Mouse (Mus musculus) thymus, postnatal 10 days (tissue): ENCODE results near the gene Zbtb48.
A peak's percentile ranks its signal among the peaks of the same experiment; 100 is the strongest.

ENCODE experiments used
- DNase-seq, 2 experiments: peaks; one replicate each; pipeline ENCODE4 v3.0.0; 2021; ENCODE audit warnings: low spot score in 2 of 2

The Zbtb48 gene

DNA sequence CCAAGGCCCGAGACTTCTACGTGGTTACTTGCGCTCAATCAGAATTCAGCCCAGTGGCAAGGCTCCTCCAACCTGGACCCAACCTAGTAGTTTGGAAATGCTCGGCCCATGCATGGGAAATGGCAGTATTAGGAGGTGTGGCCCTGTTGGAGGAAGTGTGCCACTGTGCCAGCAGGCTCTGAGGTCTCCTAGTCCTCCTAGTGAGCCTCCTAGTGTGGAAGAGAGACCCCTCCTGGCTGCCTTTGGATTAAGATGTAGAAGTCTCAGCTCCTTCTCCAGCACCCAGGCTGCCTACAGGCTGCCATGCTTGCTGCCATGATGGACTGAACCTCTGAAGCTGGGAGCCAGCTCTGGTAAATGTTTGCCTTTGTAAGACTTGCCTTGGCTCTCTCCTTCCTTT lies 2.5 kb upstream of the Zbtb48 start:
- no peak for DNase-seq

DNA sequence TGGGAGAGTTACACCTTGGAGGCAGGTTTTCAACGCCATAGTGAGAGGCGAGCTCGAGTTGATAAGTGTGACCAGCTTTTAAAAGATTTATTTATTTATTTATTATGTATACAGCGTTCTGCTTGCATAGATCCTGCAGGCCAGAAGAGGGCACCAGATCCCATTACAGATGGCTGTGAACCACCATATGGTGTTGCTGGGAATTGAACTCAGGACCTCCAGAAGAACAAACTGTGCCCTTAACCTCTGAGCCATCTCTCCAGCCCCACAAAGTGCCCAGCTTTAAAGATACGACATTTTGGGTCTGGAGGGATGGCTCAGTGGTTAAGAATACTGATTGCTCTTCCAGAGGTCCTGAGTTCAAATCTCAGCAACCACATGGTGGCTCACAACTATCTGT lies 1.6 kb upstream of the Zbtb48 start:
- no peak for DNase-seq

DNA sequence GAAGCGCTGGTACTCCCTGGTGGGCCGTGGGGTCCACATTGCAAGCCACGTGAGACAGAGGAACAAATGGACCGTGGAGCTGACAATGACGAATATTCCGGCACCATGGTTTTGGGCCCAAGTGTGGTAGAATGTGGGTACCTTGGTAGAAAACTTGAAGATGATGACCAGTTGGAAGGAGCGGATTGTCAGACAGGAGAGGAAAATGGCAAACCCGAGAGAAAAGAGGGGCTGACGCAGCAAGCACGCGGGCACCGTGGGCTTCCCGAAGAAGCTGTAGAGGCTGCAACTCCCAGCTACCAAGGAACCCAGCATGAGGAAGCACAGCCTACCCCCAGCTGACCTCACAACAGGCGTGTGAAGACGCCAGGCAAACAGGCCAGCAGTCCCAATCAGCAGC lies 985 bp upstream of the Zbtb48 start:
- DNase-seq: no peak

DNA sequence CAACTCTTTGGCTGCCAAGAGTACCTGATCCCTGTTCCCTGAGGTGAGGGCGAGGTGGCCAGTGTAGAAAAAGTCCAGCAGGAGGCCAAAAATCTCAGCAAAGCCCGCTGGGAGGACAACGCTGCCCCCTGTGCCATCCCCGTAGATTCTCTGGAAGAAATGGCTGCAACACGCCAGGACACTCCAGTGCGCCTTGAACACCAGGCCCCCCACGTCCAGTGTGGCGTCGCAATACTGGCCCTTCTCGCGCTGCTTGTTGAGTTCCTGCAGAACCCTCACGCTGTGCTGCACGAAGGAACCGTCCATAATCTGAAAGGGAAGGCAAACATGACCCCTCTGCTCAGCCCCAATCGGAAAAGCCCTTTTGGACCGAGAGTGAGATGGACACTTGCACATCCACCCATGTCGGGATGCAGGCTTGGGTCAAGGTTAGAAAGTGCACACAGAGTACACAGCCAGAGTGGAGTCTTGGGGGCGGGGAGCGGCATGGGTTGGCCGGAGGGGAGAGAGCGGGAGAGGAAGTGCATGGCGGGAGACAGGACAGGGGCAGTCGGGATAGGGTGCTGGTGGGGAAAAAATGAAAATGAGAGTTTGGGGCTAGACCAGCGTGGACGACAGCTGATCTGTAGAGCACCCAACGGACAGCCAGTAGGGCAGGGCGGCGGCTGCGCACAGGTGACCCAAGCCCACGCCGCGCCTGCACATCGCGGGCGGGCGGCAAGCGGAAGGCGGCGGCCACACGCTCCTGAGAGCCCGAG lies 541 bp downstream of the Zbtb48 start:
- DNase-seq: peak in 1 of 2 experiments; percentile 30

DNA sequence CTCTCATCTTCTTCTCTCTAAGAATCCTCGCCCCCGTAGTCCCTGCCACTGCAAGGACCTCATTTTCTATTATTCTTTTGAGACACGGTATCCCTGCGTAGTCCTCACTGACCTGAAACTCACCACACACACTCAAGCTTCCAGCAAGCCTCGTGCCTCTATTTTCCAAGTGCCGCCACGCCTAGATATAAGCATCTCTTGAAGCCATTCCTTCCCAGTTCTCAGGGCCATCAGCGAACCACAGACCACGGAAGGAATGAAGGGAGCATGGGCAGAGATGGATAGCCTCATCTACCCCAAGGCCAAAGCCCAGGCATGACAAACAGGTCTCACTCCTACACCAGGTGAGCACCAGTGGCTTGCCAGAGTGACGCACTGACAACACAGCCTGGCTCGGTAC lies 2.9 kb downstream of the Zbtb48 start:
- no peak for DNase-seq

DNA sequence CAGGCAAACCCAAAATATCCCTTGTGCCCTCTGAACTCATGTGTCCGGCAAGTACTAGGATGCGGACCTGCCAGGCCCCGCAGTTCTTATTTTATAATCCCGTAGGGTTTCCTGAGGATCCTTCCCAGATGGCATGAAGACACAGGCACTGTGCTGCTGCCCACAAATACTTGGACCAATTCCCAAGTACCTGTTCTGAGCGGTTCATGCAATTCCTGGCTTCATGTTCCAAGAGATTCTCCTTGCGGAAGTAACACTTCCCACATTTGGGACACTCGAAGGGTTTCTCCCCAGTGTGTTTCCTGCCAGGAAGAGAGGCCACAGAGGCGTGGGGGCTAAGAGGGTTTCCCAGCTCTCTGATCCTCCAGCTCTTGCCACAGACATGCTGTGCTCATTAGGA lies 5.0 kb downstream of the Zbtb48 start:
- DNase-seq: no peak

DNA sequence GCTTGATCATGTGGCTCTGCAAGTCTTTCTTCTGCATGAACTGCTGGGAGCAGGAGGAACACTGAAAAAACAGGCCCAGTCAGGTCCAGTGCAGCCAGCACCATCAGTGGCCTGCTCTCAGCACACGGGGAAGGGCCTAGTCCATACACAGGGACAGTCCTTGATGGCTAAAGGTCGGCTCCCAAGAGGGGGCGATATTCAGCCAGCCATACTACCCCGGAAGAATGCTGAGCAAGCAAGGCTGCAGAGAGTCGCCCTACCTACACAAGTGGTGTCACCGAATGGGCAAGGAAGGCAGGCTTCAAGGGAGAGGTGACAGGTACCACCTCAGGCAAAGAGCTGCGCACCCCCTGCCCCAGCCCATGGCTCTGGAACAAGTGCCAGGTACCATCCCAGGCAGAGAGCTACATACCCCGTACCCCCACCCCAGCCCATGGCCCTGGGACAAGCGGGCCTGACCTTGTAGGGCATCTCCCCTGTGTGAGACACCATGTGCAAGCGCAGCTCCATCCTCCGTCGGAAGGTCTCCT lies 5.8 kb downstream of the Zbtb48 start:
- no peak for DNase-seq

DNA sequence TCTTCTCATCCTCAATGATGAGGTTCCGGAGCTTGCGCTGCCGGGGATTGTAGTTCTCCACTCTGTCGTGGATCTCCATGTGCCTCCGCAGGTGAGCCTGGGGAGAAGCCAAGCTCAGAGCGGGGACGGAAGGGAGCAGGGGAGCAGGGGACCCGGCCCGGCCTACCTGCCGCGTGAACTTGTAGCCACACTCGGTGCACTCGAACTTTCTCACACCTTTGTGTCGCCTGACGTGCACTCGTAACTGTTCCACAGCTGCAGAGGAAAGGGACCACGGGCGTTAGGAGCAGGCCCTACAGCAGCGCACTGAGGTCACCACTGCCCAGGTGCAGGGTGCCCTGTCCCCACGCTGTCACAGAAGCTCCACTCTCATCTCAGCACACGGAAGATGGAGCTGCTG lies 7.4 kb downstream of the Zbtb48 start:
- DNase-seq: no peak

DNA sequence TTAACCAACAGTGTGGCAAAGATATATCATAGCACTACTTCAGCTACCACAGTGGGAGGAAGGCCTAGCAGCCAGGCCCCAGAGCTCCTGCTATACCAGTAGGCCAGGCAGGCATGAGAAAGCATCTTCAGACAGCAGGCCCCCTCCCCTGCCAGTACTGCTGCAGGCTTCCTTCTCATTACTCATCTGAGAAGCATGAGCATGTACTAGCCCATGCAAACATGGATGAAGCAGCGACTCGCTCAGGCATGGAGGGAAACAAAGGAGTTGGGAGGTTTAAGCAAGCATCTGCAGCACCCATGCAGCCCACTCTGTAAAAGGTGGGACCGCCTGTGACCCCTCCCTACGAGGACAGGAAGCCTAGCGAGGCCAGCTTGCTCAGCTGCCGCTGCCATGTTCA lies 8.4 kb downstream of the Zbtb48 start:
- no peak for DNase-seq

DNA sequence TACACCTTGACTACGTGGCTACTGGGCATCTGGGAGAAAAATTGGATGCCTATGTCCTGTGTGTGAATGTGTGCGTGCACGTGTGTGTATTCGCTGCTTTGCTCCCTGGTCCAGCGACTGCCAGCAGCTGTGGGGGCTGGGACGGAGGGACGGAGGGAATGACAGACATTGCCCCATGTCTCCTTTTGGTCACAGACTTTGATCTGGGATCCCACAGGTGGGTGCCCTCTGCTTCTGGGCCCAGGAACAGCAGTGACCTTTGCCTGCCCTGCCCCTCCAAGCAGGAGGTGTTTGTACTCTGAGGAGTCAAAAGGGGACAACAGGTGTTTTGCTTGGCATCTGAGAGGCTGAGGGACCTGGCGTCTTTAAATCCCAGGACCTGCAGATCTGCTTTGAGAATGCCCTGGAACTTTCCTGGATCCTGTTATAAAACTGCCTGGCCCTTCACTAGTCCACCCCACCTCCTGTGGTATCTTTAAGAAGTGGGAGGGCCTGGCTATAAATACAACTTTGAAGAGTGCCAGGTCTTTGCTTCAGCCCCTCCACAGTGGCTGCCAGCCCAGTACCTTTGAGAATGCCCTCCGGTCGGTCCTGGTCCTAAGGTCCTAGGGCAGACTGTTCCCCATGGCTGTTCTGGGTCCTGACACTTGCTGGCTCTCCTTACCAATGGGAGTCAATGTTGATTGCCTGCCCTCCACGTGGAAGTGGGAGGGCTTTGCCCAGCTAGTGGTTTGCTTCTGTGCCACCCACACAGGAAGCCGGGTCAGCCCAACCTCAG lies 14.2 kb downstream of the Zbtb48 start:
- DNase-seq: no peak

DNA sequence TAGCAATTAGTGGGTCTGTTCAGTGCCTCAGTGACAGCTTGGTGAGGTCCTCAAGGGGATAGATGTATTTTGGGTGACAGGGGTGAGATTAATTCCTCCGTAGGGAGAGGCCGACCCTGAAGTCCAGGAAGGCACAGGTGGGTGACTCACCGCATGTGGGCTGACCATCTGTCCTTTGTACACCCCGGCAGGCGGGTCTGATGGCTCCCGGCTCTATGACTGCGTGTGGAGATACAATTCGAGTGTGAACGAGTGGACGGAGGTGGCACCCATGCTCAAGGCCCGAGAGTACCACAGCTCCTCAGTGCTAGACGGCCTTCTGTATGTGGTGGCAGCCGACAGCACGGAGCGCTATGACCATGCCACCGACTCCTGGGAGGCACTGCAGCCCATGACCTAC lies 15.4 kb downstream of the Zbtb48 start:
- no peak for DNase-seq

DNA sequence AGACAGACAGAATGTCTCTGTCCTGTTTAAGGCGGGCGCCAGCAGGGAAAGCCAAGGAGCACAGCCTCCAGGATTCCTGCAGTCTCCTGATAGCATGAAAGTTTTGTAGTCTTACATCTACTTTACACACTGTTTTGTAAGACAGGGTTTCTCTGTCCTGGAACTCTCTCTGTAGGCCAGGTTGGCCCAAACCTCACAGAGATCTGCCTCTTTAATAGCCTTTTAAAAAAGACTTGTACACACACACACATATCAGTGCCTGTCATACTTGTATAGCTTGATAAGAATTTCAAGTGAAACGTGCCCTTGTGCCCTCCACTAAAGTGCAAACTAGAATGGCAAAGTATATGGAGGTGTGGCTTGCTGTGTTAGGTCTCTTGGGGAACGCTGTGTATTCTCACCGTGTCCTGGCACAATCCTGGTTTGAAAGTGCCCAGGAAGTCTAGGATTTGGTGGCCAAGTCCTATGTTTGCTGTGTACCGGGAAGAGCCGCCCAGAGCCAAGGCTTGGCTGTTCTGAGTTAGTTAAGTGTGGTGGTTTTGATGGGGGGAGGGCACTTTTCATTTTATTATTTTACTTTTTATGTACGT lies 16.2 kb downstream of the Zbtb48 start:
- DNase-seq: no peak

DNA sequence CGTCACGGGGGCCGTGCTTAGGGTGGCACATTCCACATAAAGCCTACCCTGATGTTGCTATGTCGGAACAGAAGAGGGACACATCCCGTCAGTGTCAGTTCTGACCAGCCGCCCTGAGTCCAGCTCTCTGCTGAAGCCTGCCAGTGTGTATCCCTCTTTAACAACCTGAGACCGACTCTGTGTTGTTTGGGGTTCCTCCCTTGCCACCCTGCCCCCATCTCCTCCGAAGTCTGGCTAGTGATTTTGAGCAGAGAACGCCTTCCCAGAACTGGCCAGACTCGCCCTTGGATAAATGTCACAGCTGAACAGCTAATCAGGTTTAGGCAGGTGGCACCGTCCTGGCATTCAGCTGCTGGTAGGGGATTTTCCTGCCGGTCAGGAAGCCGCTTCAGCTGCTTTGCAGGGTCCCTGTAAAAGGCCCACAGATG lies 16.8 kb downstream of the Zbtb48 start:
- DNase-seq: no peak

DNA sequence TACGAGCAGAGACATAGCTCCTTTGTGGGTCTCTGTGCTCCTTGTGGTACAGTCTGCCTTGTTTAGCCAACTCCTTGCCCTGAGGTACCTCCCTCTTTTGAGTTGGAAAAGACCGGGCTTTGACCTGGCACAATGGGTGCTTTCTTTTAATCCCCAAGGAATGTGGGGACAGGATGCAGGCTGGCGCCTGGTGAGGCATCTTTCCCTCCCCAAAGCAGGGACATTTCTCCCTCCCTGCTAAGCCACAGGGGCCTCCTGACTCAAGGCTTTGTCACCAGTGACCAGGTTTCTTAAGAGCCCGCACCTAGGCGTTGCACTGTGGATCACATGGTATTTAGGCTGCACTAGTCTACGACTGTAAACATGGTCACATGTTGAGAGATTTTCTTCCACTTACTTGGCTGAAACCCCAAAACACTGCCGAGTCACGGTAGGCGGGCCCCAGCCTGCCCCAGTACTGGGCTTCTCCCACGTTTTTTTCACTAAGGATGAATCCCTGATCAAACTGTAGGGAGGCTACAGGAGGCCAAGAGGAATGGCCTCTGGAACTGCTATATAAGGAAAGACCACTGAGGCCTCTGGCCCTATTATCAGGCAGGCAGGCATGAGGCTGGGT lies 17.3 kb downstream of the Zbtb48 start:
- DNase-seq: no peak

DNA sequence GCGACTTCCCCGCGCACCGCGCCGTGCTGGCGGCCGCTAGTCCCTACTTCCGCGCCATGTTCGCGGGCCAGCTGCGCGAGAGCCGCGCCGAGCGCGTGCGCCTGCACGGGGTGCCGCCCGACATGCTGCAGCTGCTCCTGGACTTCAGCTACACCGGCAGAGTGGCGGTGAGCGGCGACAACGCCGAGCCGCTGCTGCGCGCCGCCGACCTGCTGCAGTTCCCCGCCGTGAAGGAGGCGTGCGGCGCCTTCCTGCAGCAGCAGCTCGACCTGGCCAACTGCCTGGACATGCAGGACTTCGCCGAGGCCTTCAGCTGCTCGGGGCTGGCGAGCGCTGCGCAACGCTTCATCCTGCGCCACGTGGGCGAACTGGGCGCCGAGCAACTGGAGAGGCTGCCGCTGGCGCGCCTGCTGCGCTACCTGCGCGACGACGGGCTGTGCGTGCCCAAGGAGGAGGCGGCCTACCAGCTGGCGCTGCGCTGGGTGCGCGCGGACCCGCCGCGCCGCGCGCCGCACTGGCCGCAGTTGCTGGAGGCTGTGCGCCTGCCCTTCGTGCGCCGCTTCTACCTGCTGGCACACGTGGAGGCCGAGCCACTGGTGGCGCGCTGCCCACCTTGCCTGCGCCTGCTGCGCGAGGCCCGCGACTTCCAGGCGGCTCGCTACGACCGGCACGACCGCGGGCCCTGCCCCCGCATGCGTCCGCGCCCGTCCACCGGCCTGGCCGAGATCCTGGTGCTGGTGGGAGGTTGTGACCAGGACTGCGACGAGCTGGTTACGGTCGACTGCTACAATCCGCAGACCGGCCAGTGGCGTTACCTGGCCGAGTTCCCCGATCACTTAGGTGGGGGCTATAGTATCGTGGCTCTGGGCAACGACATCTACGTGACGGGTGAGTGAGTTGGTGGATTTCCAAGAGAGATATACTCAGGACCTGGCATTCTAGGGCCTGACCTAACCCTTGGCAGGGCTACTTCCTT lies 18.1 kb downstream of the Zbtb48 start:
- peak; percentile 39 to 46 for DNase-seq

DNA sequence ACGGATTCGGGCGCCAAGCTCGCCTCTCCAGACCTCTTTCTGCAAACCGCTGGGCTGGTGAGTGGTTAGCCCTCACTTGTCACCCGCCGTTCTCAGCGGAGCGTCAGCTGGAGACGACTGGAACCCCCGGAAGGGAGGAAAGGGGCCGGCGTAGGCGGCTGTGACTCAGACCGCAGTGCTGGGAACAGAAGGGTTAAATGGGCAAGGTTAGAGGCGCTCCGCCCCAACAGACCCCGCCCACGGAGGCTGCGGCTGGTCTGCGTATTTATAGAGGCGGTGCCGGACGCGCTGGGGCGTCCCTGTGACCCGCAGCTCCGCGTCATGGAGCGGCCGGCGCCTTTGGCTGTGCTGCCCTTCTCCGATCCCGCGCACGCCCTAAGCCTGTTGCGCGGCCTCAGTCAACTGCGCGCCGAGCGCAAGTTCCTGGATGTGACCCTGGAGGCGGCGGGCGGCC lies 18.8 kb downstream of the Zbtb48 start, which contains the start of gene Klhl21:
TSS of gene Klhl21 (plus strand) at position 182 of the 454 bp plus-strand sequence.
- DNase-seq: peak; percentile 79 to 82

DNA sequence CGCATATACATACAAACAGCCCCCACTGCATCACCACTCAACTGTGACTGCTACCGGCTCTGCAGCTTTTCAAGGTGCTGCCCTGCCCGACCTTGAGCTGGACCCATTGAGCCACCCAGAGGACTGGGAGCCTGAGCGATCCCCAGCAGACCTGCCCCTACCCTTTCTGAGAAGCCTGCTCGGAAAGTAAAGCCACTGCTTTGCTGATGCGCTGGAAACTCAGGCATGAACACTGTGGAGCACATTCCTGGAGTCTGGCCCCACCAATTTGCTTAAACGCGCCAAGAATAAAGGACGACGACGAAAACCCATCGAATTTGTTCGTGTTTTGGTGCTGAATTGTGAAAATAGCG lies 19.3 kb downstream of the Zbtb48 start:
- DNase-seq: no peak

DNA sequence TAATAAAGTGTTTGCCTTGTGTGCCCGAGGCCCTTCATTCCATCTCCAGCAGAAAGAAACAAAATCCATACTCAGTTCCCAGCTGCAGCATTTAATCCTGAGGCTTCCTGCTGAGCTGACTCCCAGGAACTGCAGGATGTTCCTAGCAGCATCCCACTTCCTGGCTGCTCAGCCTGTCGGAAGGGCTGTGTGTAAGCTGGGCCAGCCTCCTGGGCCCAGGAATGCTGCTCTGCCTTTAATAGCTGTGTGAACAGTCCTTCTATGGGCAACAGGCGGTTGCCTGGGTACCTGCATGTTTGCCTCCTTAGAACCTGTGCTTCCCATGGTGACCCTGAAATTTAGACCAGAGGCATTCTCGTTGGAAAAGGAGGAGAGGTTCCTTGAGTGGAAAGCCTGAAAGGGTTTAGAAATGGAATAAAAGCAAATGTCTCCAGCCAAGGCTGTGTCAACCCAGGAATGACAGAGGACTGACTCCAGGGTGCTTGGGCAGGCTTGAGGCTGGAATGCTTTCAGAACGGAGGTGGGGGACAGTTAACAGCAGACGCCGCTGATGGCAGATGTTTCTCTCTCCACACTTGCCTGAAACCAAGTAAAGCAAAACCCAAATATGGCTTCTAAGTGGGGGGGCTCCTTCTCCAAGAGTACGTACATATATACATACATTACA lies 19.9 kb downstream of the Zbtb48 start:
- DNase-seq: no peak

DNA sequence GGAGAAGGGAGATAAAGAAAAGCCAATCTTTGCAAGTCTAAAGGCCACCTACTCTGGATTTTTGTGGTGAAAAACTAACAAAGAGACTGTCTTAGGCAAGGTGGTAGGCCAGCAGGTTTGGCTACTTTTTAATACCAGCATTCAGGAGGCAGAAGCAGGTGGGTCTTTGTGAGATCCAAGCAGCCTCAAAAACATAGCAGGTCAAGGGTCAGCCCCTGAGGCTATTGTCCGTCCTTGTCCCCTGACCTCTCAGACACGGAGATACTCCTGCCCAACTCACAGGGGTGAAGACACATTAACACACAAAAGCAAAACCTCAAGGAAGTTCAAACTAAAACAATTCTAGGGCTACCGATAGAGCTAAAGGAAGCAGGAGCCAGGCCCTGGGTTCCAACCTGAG lies 20.7 kb downstream of the Zbtb48 start:
- DNase-seq: no peak

DNA sequence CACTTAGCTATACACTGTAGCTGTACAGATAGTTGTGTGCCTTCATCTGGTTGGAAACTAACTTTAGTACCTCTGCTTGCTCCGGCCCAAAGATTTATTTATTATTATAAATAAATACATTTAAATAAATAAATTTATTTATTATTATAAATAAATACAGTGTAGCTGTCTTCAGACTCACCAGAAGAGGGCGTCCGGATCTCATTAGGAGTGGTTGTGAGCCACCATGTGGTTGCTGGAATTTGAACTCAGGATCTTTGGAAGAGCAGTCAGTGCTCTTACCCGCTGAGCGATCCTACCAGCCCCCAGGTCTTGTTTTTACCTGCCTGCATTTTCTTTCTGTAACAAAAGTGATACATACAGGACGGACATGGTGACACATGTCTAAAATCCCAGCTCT lies 21.3 kb downstream of the Zbtb48 start:
- no peak for DNase-seq
